Mouse (Mus musculus) liver, embryonic 14.5 days (tissue): Measurements from ENCODE around the gene Tm9sf4. TPM values are rescaled to one million over a fixed set of nuclear protein-coding genes. Genes with fewer than 3 reads are reported as not detected.

ENCODE experiments used
- ATAC-seq: fragments of 200-750 bp; cut with Nextera tagmentation; 2 replicates; pipeline ENCODE4 v1.8.0; 2017; ENCODE audit warnings: moderate number of reproducible peaks, mild to moderate bottlenecking, moderate library complexity; ENCODE audit not compliant: insufficient read depth
- DNase-seq, 3 experiments: peaks; one replicate each; pipeline ENCODE4 v3.0.0-alpha.2; 2012 to 2013; ENCODE audit warnings: low read depth in 3 of 3, low spot score in 3 of 3
- H3K27ac ChIP-seq: fragments of 300-500 bp; sonication (generic); 2 replicates; pipeline ENCODE4 v1.5.1; 2014; ENCODE audit warnings: moderate library complexity, mild to moderate bottlenecking, control low read depth, inconsistent platforms
- H3K27me3 ChIP-seq: fragments of 300-500 bp; sonication (generic); 2 replicates; pipeline ENCODE4 v1.6.1; 2014; ENCODE audit warnings: mild to moderate bottlenecking, low read length, moderate library complexity; ENCODE audit not compliant: control insufficient read depth, insufficient read depth
- H3K36me3 ChIP-seq: fragments of 300-500 bp; sonication (generic); replicated peaks from 2 replicates; pipeline ENCODE4 v1.6.1; 2014; ENCODE audit warnings: low read depth; ENCODE audit not compliant: control insufficient read depth, insufficient read depth
- H3K4me1 ChIP-seq, 2 experiments: fragments of 200-500 bp in 1 of 2; fragments of 300-500 bp in 1 of 2; sonication (generic) in 1 of 2; replicated peaks; 2 replicates each; pipeline ENCODE4 v1.6.1; 2012 to 2014; ENCODE audit warnings: antibody characterized with exemption in 1 of 2, inconsistent platforms in 1 of 2, low read length in 1 of 2; ENCODE audit not compliant: control insufficient read depth in 2 of 2, insufficient read depth in 2 of 2
- H3K4me2 ChIP-seq: fragments of 300-500 bp; sonication (generic); 2 replicates; pipeline ENCODE4 v1.6.1; 2014; ENCODE audit warnings: low read depth, mild to moderate bottlenecking, control low read depth, moderate library complexity
- H3K4me3 ChIP-seq, 2 experiments: fragments of 200-500 bp in 1 of 2; fragments of 300-500 bp in 1 of 2; sonication (generic) in 1 of 2; 2 replicates each; pipeline ENCODE4 v1.5.1; 2012 to 2014; ENCODE audit warnings: low read depth in 2 of 2, low read length in 2 of 2, mild to moderate bottlenecking in 2 of 2, control low read depth in 1 of 2, inconsistent platforms in 1 of 2, moderate library complexity in 1 of 2; ENCODE audit not compliant: insufficient read depth in 1 of 2
- H3K9ac ChIP-seq: fragments of 300-500 bp; sonication (generic); replicated peaks from 2 replicates; pipeline ENCODE4 v1.6.1; 2014; ENCODE audit warnings: mild to moderate bottlenecking, control low read depth, moderate library complexity
- H3K9me3 ChIP-seq: fragments of 300-500 bp; sonication (generic); 2 replicates; pipeline ENCODE4 v1.6.1; 2016; ENCODE audit warnings: low read length, mixed read lengths; ENCODE audit not compliant: control insufficient read depth
- CTCF ChIP-seq: IDR thresholded peaks from 2 replicates; pipeline ENCODE4 v1.5.1; 2016; ENCODE audit warnings: antibody characterized with exemption, low read depth, control low read depth
- EP300 ChIP-seq: IDR thresholded peaks from 2 replicates; pipeline ENCODE4 v1.6.1; 2016; ENCODE audit warnings: antibody characterized with exemption, low read depth
- WGBS: fragments of 180-500 bp; shearing (Covaris S2); extraction: QIAGEN DNeasy Blood & Tissue Kit; methylation state at CpG from one replicate; pipeline ENCODE4 v1.1.7; 2014; ENCODE audit not compliant: insufficient replicate concordance; 5-methylcytosine and 5-hydroxymethylcytosine counted together
- polyA plus RNA-seq, 2 experiments: library from polyadenylated mRNA; depleted of rRNA in 1 of 2; stranded (reverse) in 1 of 2; unstranded in 1 of 2; fragments of >200 nt; fragmentation: Nextera tagmentation in 1 of 2; extraction: Ambion mirVana in 1 of 2; gene quantifications; 2 replicates each; pipeline versions ENCODE4 v1.2.1 to v1.2.3; 2012 to 2014

Tm9sf4 gene
- polyA plus RNA-seq, 2 experiments, result 13.0 to 23.7 TPM

DNA sequence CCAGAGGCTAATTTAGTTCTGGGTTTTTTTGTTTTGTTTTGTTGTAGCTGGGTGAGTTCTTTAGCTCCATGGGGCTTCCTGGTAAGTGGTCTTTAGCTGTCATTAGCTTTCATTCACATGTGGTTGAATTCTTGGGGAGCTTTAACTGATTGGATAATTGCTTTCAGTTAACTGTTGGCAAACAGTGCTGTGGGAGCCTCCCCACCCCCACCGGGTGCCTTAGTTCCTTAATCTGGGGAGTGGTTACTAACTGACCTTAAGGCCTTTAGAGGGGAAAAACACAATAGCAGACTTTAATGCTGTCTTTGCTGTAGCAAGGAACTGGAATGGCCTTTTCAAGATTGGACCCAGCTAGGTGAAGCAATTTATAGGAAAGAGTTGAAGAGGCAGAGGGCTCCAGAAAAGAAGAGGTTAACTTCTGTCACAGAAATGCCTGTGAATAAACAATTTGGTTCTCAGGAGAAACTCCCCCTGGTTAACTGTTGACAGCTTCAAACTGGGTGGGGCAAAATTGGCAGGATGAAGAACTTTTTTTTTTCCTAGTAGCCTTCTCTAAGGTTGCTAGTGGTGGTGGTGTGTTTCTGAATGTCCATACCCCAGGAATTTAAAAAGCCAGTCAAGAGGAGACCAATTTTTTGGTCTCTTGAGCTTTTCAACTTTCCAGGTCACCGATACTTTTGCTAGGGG, 7.2 kb downstream of the Tm9sf4 start:
- ATAC-seq (no peak), DNase-seq (no peak)
- H3K4me3 ChIP-seq, result no peak overlapping the region
- no peak overlapping the region; the same call in 1 of the 2 replicates for H3K27ac ChIP-seq
- peaks cover 6 to 26% of the 10 kb centered on the region in 2 experiments for H3K4me1 ChIP-seq
- H3K36me3 ChIP-seq, result no peaks in the 10 kb centered on the region; the same call in 1 of the 2 replicates
- WGBS, result 32% methylated on average over 2 of the region's 2 CpGs
- TF ChIP-seq CTCF (no peak), EP300 (no peak)
- H3K9ac ChIP-seq, result no peak overlapping the region; the same call in 1 of the 2 replicates
- no peaks in the 10 kb centered on the region for H3K27me3 ChIP-seq
- no peaks in the 10 kb centered on the region for H3K9me3 ChIP-seq
- H3K4me2 ChIP-seq, result peak overlapping the region; percentile 4; the same call in 1 of the 2 replicates

DNA sequence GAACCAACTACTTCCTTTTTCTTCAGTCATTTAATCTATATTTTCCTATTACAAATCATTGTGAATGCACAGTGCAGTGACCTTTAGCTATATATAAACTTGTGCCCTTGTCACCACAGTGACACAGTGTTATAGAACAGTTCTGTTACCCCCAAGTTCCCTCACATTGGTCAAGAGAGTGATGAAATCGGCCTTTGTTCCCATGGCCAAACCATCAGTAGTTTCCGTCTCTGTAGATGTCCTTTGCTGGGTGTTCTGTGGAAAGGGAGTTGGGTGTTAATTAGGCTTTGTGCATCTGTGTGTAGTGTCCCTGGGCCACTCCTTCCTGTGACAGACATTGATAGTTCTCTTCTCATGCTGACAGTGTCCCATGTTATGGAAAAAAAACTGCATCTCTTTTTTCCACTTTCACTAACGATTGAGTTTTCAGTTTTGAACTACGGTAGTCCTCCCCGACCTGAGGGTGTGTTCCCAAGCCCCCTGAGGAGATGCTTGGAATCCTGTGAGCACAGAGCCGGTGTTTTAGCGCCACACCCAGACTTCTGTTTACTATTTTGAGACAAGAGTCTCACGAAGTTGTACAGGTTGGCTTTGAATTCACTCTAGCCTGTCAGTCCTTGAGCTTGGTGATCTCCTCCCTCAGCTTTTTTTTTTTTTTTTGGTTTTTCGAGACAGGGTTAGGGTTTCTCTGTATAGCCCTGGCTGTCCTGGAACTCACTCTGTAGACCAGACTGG, 9.6 kb downstream of the Tm9sf4 start:
- no peak overlapping the region for H3K4me2 ChIP-seq
- no peaks in the 10 kb centered on the region for H3K36me3 ChIP-seq
- no peaks in the 10 kb centered on the region for H3K9me3 ChIP-seq
- peaks cover 6 to 26% of the 10 kb centered on the region in 2 experiments for H3K4me1 ChIP-seq
- TF ChIP-seq CTCF (no peak), EP300 (no peak)
- WGBS, result 71% methylated on average over 9 of the region's 9 CpGs
- H3K27ac ChIP-seq, result no peak overlapping the region
- DNase-seq (peak in 1 of 3 experiments; percentile 38), ATAC-seq (peak; percentile 35; the same call in 1 of the 2 replicates)
- no peak overlapping the region for H3K4me3 ChIP-seq
- H3K27me3 ChIP-seq, result no peaks in the 10 kb centered on the region
- no peak overlapping the region for H3K9ac ChIP-seq

DNA sequence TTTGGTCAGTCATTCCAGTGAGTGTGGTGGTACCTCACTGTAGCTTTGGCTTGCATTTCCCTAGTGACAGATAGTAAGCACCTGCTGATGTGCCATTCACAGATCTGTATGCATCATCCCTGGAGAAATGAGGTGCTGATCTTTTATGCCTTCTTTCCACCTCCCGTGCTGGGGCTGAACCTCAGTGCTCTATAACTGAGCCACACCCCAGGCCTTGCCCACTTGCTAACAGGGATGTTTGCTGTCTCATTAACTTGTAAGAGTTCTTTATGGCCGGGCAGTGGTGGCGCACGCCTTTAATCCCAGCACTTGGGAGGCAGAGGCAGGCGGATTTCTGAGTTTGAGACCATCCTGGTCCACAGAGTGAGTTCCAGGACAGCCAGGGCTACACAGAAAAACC, 10.9 kb downstream of the Tm9sf4 start:
- no peak for ATAC-seq
- 72% methylated on average over 5 of the region's 5 CpGs for WGBS
- Histone ChIP-seq H3K4me3 (no peak overlapping the region), H3K27me3 (no peaks in the 10 kb centered on the region), H3K9me3 (no peaks in the 10 kb centered on the region), H3K36me3 (no peaks in the 10 kb centered on the region), H3K4me1 (peaks cover 6 to 26% of the 10 kb centered on the region in 2 experiments), H3K4me2 (no peak overlapping the region), H3K9ac (no peak overlapping the region), H3K27ac (no peak overlapping the region)
- TF ChIP-seq EP300, result no peak
- TF ChIP-seq CTCF, result no peak
- DNase-seq, result no peak

DNA sequence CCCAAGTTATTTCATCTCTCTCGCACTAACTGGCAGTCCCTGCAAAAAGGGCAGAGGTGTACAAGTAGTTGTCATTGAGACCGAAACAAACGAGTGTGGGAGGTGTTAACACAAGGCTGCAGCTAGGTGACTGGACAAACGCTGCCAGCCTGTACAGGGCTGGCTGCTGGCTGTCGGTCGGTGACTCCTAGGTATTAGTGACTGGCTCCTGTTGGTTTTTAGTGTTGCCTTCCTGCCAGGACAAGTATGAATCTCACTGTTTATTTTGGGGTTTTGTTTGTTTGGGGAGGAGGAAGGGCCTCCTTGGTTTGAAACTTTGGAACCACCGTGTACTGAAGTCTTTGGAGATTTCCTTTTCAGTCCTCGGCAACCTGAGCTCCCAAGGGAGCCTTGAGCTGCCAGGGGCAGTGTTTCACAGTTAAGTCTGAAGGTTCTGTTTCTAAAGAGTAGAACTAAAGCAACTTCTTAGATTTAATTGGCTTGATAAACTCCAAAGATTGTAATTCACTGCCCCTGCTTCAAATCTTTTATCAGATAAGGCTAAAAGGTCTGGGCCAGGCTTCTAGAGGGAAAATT, 15.0 kb downstream of the Tm9sf4 start:
- no peak for ATAC-seq
- Histone ChIP-seq H3K9me3 (no peaks in the 10 kb centered on the region), H3K27ac (no peak overlapping the region), H3K36me3 (peaks cover 14% of the 10 kb centered on the region), H3K4me1 (peaks cover 0 to 8% of the 10 kb centered on the region in 2 experiments; a peak in 2 of 4 replicates), H3K9ac (no peak overlapping the region), H3K4me2 (no peak overlapping the region), H3K4me3 (no peak overlapping the region), H3K27me3 (no peaks in the 10 kb centered on the region)
- no peak for DNase-seq
- WGBS, result 76% methylated on average over 8 of the region's 8 CpGs
- TF ChIP-seq EP300, result no peak
- no peak for TF ChIP-seq CTCF

DNA sequence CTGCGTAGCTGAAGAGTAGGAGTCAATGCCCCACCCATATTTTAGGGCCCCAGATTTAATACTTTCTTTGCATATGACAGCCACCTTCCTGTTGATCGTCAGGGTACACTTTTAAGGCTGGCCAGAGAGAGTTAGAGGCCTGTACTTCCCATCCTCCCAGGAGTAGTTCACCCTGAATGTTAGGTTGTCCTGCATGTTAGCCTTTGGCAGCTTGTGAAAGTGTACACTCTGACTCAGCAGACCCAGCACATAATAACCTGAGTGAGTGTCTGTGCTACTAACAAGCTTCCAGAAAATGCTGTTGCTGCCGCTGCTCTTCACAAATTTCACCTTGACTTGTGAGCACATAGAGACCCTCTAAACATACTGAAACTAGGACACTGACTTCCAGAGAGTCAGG, 16.1 kb downstream of the Tm9sf4 start:
- TF ChIP-seq EP300 (no peak), CTCF (no peak)
- Histone ChIP-seq H3K36me3 (peaks cover 19% of the 10 kb centered on the region), H3K9ac (no peak overlapping the region), H3K4me2 (no peak overlapping the region), H3K4me3 (no peak overlapping the region), H3K27ac (no peak overlapping the region), H3K9me3 (no peaks in the 10 kb centered on the region), H3K4me1 (peaks cover 0 to 5% of the 10 kb centered on the region in 2 experiments; a peak in 1 of 4 replicates), H3K27me3 (no peaks in the 10 kb centered on the region)
- DNase-seq (no peak), ATAC-seq (no peak)
- 78% methylated on average over 3 of the region's 3 CpGs for WGBS
